Mouse (Mus musculus): ENCODE measurements around the gene Ube2z. TPM values are rescaled to one million over a fixed set of nuclear protein-coding genes. Genes with fewer than 3 reads are reported as not detected.

The Ube2z gene
- total and polyA plus RNA-seq, 2 experiments from 2014 or later, result 19.3 to 44.4 TPM

GRCm38 (mm10) chr11:96028130-96028529 is 37.1 kb downstream of the Ube2z start:
- H3K4me3 ChIP-seq (ENCODE audit: low read depth, low read length), result no peak overlapping the region
- no peak overlapping the region for H3K4me2 ChIP-seq (ENCODE audit: low read depth, low read length)
- no peaks in the 10 kb centered on the region for H3K9me3 ChIP-seq (replicated peaks; ENCODE audit: control insufficient read depth, low read length)
- DNase-seq (ENCODE audit: low spot score) (no peak), ATAC-seq (ENCODE audit: insufficient read depth, low read depth) (no peak)
- H3K27me3 ChIP-seq (ENCODE audit: control insufficient read depth, insufficient read depth, low read length), result no peaks in the 10 kb centered on the region; the same call in 1 of the 2 replicates
- TF ChIP-seq EP300 (IDR thresholded peaks at IDR 0.05; ENCODE audit: low read depth) (no peak), CTCF (IDR thresholded peaks at IDR 0.05; ENCODE audit: low read depth) (no peak)
- no peaks in the 10 kb centered on the region for H3K36me3 ChIP-seq (replicated peaks; ENCODE audit: control insufficient read depth, insufficient read depth, low read length)
- H3K4me1 ChIP-seq (ENCODE audit: control insufficient read depth, insufficient read depth), result no peaks in the 10 kb centered on the region
- H3K9ac ChIP-seq (replicated peaks; ENCODE audit: low read depth, low read length), result no peak overlapping the region
- H3K27ac ChIP-seq (ENCODE audit: low read depth), result no peak overlapping the region
- 42% methylated on average over 5 of the region's 5 CpGs for WGBS

- H3K4me1 ChIP-seq (ENCODE audit: control insufficient read depth, insufficient read depth), result no peaks in the 10 kb centered on the region
- no peak for TF ChIP-seq EP300 (IDR thresholded peaks at IDR 0.05; ENCODE audit: low read depth)
- no peak for TF ChIP-seq CTCF (IDR thresholded peaks at IDR 0.05; ENCODE audit: low read depth)
- H3K9ac ChIP-seq (replicated peaks; ENCODE audit: low read depth, low read length), result no peak overlapping the region
- no peaks in the 10 kb centered on the region for H3K27me3 ChIP-seq (ENCODE audit: control insufficient read depth, insufficient read depth, low read length)
- no peaks in the 10 kb centered on the region for H3K9me3 ChIP-seq (replicated peaks; ENCODE audit: control insufficient read depth, low read length)
- no peaks in the 10 kb centered on the region for H3K36me3 ChIP-seq (replicated peaks; ENCODE audit: control insufficient read depth, insufficient read depth, low read length)
- ATAC-seq (ENCODE audit: insufficient read depth, low read depth), result no peak
- no peak overlapping the region for H3K4me2 ChIP-seq (ENCODE audit: low read depth, low read length)
- no peak overlapping the region for H3K4me3 ChIP-seq (ENCODE audit: low read depth, low read length)
- DNase-seq (ENCODE audit: low spot score), result no peak
- H3K27ac ChIP-seq (ENCODE audit: low read depth), result no peak overlapping the region
- WGBS, result 55% methylated on average over 4 of the region's 4 CpGs
Measured at GRCm38 (mm10) chr11:96020622-96021021, 44.6 kb downstream of the Ube2z start.

- H3K9me3 ChIP-seq (replicated peaks; ENCODE audit: control insufficient read depth, low read length), result no peaks in the 10 kb centered on the region
- TF ChIP-seq EP300 (IDR thresholded peaks at IDR 0.05; ENCODE audit: low read depth), result no peak
- TF ChIP-seq CTCF (IDR thresholded peaks at IDR 0.05; ENCODE audit: low read depth), result no peak
- H3K27me3 ChIP-seq (ENCODE audit: control insufficient read depth, insufficient read depth, low read length), result peaks cover 3% of the 10 kb centered on the region
- H3K4me3 ChIP-seq (ENCODE audit: low read depth, low read length), result no peak overlapping the region
- no peak overlapping the region for H3K27ac ChIP-seq (ENCODE audit: low read depth)
- H3K4me1 ChIP-seq (ENCODE audit: control insufficient read depth, insufficient read depth), result no peaks in the 10 kb centered on the region
- no peaks in the 10 kb centered on the region for H3K36me3 ChIP-seq (replicated peaks; ENCODE audit: control insufficient read depth, insufficient read depth, low read length)
- DNase-seq (ENCODE audit: low spot score) (no peak), ATAC-seq (ENCODE audit: insufficient read depth, low read depth) (no peak; the same call in 1 of the 2 replicates)
- H3K9ac ChIP-seq (replicated peaks; ENCODE audit: low read depth, low read length), result no peak overlapping the region
- no peak overlapping the region for H3K4me2 ChIP-seq (ENCODE audit: low read depth, low read length)
- 14% methylated on average over 9 of the region's 9 CpGs for WGBS
Measured at GRCm38 (mm10) chr11:96017941-96018351, 47.2 kb downstream of the Ube2z start.

- no peak overlapping the region for H3K9ac ChIP-seq (replicated peaks; ENCODE audit: low read depth, low read length)
Measured at GRCm38 (mm10) chr11:96015421-96015820, 49.8 kb downstream of the Ube2z start.

GRCm38 (mm10) chr11:96011982-96012381 is 53.2 kb downstream of the Ube2z start:
- Histone ChIP-seq H3K9me3 (replicated peaks; ENCODE audit: control insufficient read depth, low read length) (no peaks in the 10 kb centered on the region), H3K9ac (replicated peaks; ENCODE audit: low read depth, low read length) (no peak overlapping the region), H3K27ac (ENCODE audit: low read depth) (no peak overlapping the region), H3K4me1 (ENCODE audit: control insufficient read depth, insufficient read depth) (peaks cover 3% of the 10 kb centered on the region), H3K4me2 (ENCODE audit: low read depth, low read length) (no peak overlapping the region), H3K4me3 (ENCODE audit: low read depth, low read length) (no peak overlapping the region), H3K27me3 (ENCODE audit: control insufficient read depth, insufficient read depth, low read length) (peaks cover 46% of the 10 kb centered on the region), H3K36me3 (replicated peaks; ENCODE audit: control insufficient read depth, insufficient read depth, low read length) (no peaks in the 10 kb centered on the region)
- TF ChIP-seq EP300 (IDR thresholded peaks at IDR 0.05; ENCODE audit: low read depth) (no peak), CTCF (IDR thresholded peaks at IDR 0.05; ENCODE audit: low read depth) (no peak)
- DNase-seq (ENCODE audit: low spot score) (no peak), ATAC-seq (ENCODE audit: insufficient read depth, low read depth) (no peak)
- WGBS, result 10% methylated on average over 3 of the region's 8 CpGs

More at GRCm38 (mm10) chr11:96015421-96015820, 49.8 kb downstream of the Ube2z start:
- no peaks in the 10 kb centered on the region for H3K9me3 ChIP-seq (replicated peaks; ENCODE audit: control insufficient read depth, low read length)
- H3K36me3 ChIP-seq (replicated peaks; ENCODE audit: control insufficient read depth, insufficient read depth, low read length), result no peaks in the 10 kb centered on the region
- H3K27me3 ChIP-seq (ENCODE audit: control insufficient read depth, insufficient read depth, low read length), result peaks cover 26% of the 10 kb centered on the region
- TF ChIP-seq CTCF (IDR thresholded peaks at IDR 0.05; ENCODE audit: low read depth) (no peak), EP300 (IDR thresholded peaks at IDR 0.05; ENCODE audit: low read depth) (no peak)
- H3K4me3 ChIP-seq (ENCODE audit: low read depth, low read length), result no peak overlapping the region
- H3K27ac ChIP-seq (ENCODE audit: low read depth), result no peak overlapping the region
- DNase-seq (ENCODE audit: low spot score), result no peak
- H3K4me1 ChIP-seq (ENCODE audit: control insufficient read depth, insufficient read depth), result no peaks in the 10 kb centered on the region
- WGBS, result 21% methylated on average over 5 of the region's 5 CpGs
- no peak overlapping the region for H3K4me2 ChIP-seq (ENCODE audit: low read depth, low read length)
- ATAC-seq (ENCODE audit: insufficient read depth, low read depth), result no peak

- Histone ChIP-seq H3K9me3 (replicated peaks; ENCODE audit: control insufficient read depth, low read length) (no peaks in the 10 kb centered on the region), H3K9ac (replicated peaks; ENCODE audit: low read depth, low read length) (no peak overlapping the region), H3K4me2 (ENCODE audit: low read depth, low read length) (no peak overlapping the region), H3K27me3 (ENCODE audit: control insufficient read depth, insufficient read depth, low read length) (peaks cover 56% of the 10 kb centered on the region), H3K4me1 (ENCODE audit: control insufficient read depth, insufficient read depth) (peaks cover 17% of the 10 kb centered on the region), H3K4me3 (ENCODE audit: low read depth, low read length) (no peak overlapping the region), H3K27ac (ENCODE audit: low read depth) (no peak overlapping the region), H3K36me3 (replicated peaks; ENCODE audit: control insufficient read depth, insufficient read depth, low read length) (no peaks in the 10 kb centered on the region)
- TF ChIP-seq CTCF (IDR thresholded peaks at IDR 0.05; ENCODE audit: low read depth) (no peak), EP300 (IDR thresholded peaks at IDR 0.05; ENCODE audit: low read depth) (no peak)
- ATAC-seq (ENCODE audit: insufficient read depth, low read depth) (no peak), DNase-seq (ENCODE audit: low spot score) (no peak)
- 26% methylated on average over 1 of the region's 1 CpGs for WGBS
Measured at GRCm38 (mm10) chr11:96008827-96009226, 56.4 kb downstream of the Ube2z start.
